Mouse (Mus musculus) adrenal gland, adult (tissue): ENCODE results near the gene Fcor.

ENCODE experiments used
- DNase-seq, 2 experiments: peaks; one replicate each; pipeline ENCODE4 v3.0.0; 2022 to 2023; ENCODE audit warnings: low spot score in 1 of 2; ENCODE audit not compliant: inconsistent age in 2 of 2

The Fcor gene

GRCm38 (mm10) chr8:3676131-3676992 lies 4.2 kb upstream of the Fcor start, which contains the start of gene Trappc5:
Trappc5 (plus strand) TSS chr8:3676299.
- DNase-seq = peak; percentile 95 to 98

GRCm38 (mm10) chr8:3674671-3675070 lies 2.5 kb upstream of the Fcor start:
- DNase-seq = no peak

- DNase-seq = no peak
Observed at GRCm38 (mm10) chr8:3670388-3670787, 1.8 kb downstream of the Fcor start.

GRCm38 (mm10) chr8:3665507-3665906 lies 6.7 kb downstream of the Fcor start, which contains the start of gene Mcemp1:
Mcemp1 (plus strand) TSS chr8:3665754.
- DNase-seq = no peak

GRCm38 (mm10) chr8:3664405-3664804 lies 7.8 kb downstream of the Fcor start:
- DNase-seq = no peak

GRCm38 (mm10) chr8:3660889-3661288 lies 11.3 kb downstream of the Fcor start:
- DNase-seq = no peak

- DNase-seq = no peak
Observed at GRCm38 (mm10) chr8:3656725-3657381, 15.3 kb downstream of the Fcor start.

GRCm38 (mm10) chr8:3655526-3655925 lies 16.6 kb downstream of the Fcor start, which contains the start of gene Retn:
Retn (plus strand) TSS chr8:3655770.
- peak in 1 of 2 experiments; percentile 55 for DNase-seq

GRCm38 (mm10) chr8:3654726-3655508 lies 17.2 kb downstream of the Fcor start:
- DNase-seq = no peak

- DNase-seq = no peak
Observed at GRCm38 (mm10) chr8:3652845-3653244, 19.3 kb downstream of the Fcor start.

- no peak for DNase-seq
Observed at GRCm38 (mm10) chr8:3648990-3649389, 23.2 kb downstream of the Fcor start.

GRCm38 (mm10) chr8:3648268-3648667 lies 23.9 kb downstream of the Fcor start:
- no peak for DNase-seq

GRCm38 (mm10) chr8:3647561-3647960 lies 24.6 kb downstream of the Fcor start:
- no peak for DNase-seq

- peak in 1 of 2 experiments; percentile 62 for DNase-seq
Observed at GRCm38 (mm10) chr8:3646824-3647531, 25.2 kb downstream of the Fcor start.

GRCm38 (mm10) chr8:3645804-3646203 lies 26.4 kb downstream of the Fcor start:
- peak; percentile 50 to 83 for DNase-seq

GRCm38 (mm10) chr8:3631478-3631875 lies 40.7 kb downstream of the Fcor start:
- no peak for DNase-seq

- DNase-seq = peak; percentile 80 to 91
Observed at GRCm38 (mm10) chr8:3630647-3631477, 41.3 kb downstream of the Fcor start, which contains the start of gene Stxbp2. Stxbp2 (plus strand) TSS chr8:3630955.

- DNase-seq = no peak
Observed at GRCm38 (mm10) chr8:3628014-3628413, 44.1 kb downstream of the Fcor start.

GRCm38 (mm10) chr8:3626971-3627370 lies 45.2 kb downstream of the Fcor start:
- DNase-seq = no peak

GRCm38 (mm10) chr8:3625445-3625844 lies 46.7 kb downstream of the Fcor start, which contains the start of gene Pcp2:
Pcp2 (minus strand) TSS chr8:3625545.
- no peak for DNase-seq
